Mouse (Mus musculus): ENCODE measurements around the gene Tbc1d10a.

DNA sequence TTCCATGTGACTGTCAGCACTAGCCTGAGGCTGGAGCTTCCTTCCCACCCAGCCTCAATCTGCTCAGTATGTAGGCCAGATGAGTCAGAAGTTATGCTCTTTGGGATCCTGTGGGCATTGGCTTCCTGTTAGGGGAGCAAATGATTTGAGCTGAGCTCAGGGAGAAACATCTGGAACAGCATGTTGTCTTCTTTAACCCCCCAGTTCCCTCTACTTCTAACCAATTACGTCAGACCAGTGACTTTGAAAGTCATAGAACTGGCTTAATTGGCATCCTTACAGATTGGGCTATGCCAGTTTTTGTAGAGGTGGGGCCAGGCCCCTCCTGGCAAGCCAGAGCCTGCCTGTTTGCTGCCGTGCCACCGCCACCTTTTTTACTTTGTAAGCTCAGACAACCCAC is 4.1 kb downstream of the Tbc1d10a start:
- TF ChIP-seq FLI1 (IDR thresholded peaks at IDR 0.05; ENCODE audit: low read length) (no peak), GATA1 (IDR thresholded peaks at IDR 0.05; ENCODE audit: borderline replicate concordance, low read length) (no peak)

Measured in megakaryocyte, embryonic 14.5 days (primary cell).